Mouse (Mus musculus) cerebellum, adult 2 months (tissue): Measurements from ENCODE around the gene Adgrl2.

Source experiments
- CTCF ChIP-seq: fragments of 200-500 bp; IDR thresholded peaks from 2 replicates; pipeline ENCODE4 v1.5.1; 2011; ENCODE audit warnings: low read depth, mild to moderate bottlenecking, control low read depth, low read length, moderate library complexity, borderline replicate concordance; ENCODE audit not compliant: insufficient read depth
- POLR2A ChIP-seq: fragments of 200-500 bp; IDR thresholded peaks from 2 replicates; pipeline ENCODE4 v1.6.1; 2011; ENCODE audit warnings: low read length, control low read depth, borderline replicate concordance; ENCODE audit not compliant: insufficient read depth

DNA sequence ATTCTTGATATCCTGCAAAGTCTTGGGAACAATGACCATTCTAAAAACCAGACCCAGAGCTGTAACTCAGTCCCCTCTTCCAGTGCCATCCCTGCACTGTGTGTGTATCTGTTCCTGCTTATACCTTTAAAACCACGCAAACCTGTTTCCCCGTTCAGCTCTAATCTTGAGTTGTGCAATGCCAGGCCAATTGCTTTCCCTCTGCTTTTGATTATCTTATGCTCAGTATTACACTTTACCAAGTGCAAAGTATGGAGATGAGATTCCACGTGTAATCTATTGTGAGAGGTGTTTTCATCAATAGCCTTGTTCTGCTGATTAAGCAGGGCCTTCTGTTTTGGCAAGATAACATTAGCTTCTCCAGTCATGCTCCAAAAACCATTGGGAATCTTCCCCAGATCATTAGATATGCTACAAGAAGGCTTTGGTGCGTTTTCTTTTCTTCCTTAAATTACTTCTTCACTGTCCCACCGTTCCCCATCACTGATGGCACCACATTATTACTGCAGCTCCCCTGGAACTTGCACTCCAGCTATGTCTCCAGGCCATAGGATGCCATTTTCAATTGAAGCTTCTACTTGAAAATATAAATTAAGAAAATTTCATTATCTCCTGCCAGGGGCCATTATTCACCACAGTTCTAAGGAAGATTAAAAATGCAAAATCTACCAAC is 118.4 kb downstream of the Adgrl2 start:
- TF ChIP-seq CTCF (no peak), POLR2A (no peak)
